ENCODE assay signal across 13 mouse cellular contexts in genomic region chr1:53093180-53093579, GRCm38 (mm10). TPM values are rescaled to one million over a fixed set of nuclear protein-coding genes. Genes with fewer than 3 reads are reported as not detected.
DNase-seq lines count a peak whose midpoint lies in the region; ATAC-seq and TF ChIP-seq lines count a peak whose summit lies in the region.
"Had no signal": no experiment of that assay in that cellular context is flagged by ENCODE, and none has a peak within 500 bp of the region (broad histone marks: within the 10 kb centered on the region; RNA-seq: fewer than 3 reads in every experiment).

No protein-coding gene starts in this region.

- H3K9me3 ChIP-seq in hindbrain, postnatal 0 days (ENCODE audit: low read length): no peaks in the 10 kb centered on the region
- H3K9me3 ChIP-seq in hindbrain, embryonic 16.5 days (ENCODE audit: control insufficient read depth, low read length): no peaks in the 10 kb centered on the region
- H3K9me3 ChIP-seq in midbrain, postnatal 0 days (ENCODE audit: low read length): no peaks in the 10 kb centered on the region
- H3K9me3 ChIP-seq in midbrain, embryonic 11.5 days (ENCODE audit: control insufficient read depth, low read length): no peaks in the 10 kb centered on the region
- H3K9me3 ChIP-seq: limb, embryonic 13.5 days had no signal

- DNase-seq in hindbrain, postnatal 0 days (ENCODE audit: low spot score): peak; percentile 8
- peak; percentile 5 for DNase-seq in midbrain, postnatal 0 days (ENCODE audit: low spot score)
- DNase-seq in midbrain, embryonic 11.5 days (ENCODE audit: low spot score, missing footprints): no peak
- peak; percentile 49 for DNase-seq in cerebellum, adult 8-10 months
- DNase-seq in thymus, postnatal 25 days: peak; percentile 8
- no peak for DNase-seq in adrenal gland, postnatal 36 days
- DNase-seq: adrenal gland, postnatal 25 days; gastrocnemius, postnatal 10 days; heart, postnatal 4 days had no signal

- no peaks in the 10 kb centered on the region for H3K4me1 ChIP-seq in hindbrain, postnatal 0 days (ENCODE audit: insufficient read depth, low read length)
- H3K4me1 ChIP-seq in hindbrain, embryonic 16.5 days (ENCODE audit: control insufficient read depth, insufficient read depth, low read depth, low read length): no peaks in the 10 kb centered on the region
- no peaks in the 10 kb centered on the region for H3K4me1 ChIP-seq in midbrain, postnatal 0 days (ENCODE audit: insufficient read depth, low read length)
- no peaks in the 10 kb centered on the region for H3K4me1 ChIP-seq in midbrain, embryonic 11.5 days (ENCODE audit: control insufficient read depth, insufficient read depth, low read length)
- H3K4me1 ChIP-seq: limb, embryonic 13.5 days had no signal

- H3K36me3 ChIP-seq in hindbrain, postnatal 0 days (ENCODE audit: insufficient read depth, low read length): no peaks in the 10 kb centered on the region
- no peaks in the 10 kb centered on the region for H3K36me3 ChIP-seq in hindbrain, embryonic 16.5 days (ENCODE audit: control insufficient read depth, insufficient read depth, low read length)
- no peaks in the 10 kb centered on the region for H3K36me3 ChIP-seq in midbrain, postnatal 0 days (ENCODE audit: insufficient read depth, low read length)
- H3K36me3 ChIP-seq in midbrain, embryonic 11.5 days (ENCODE audit: control insufficient read depth, insufficient read depth, low read length): no peaks in the 10 kb centered on the region
- H3K36me3 ChIP-seq: limb, embryonic 13.5 days had no signal

- ATAC-seq in hindbrain, postnatal 0 days: no peak
- no peak for ATAC-seq in hindbrain, embryonic 16.5 days
- no peak for ATAC-seq in midbrain, postnatal 0 days (ENCODE audit: low FRiP score)
- ATAC-seq in midbrain, embryonic 11.5 days (ENCODE audit: low FRiP score): no peak
- no peak for ATAC-seq in megakaryocyte progenitor cell, adult 5-6 weeks (replicated peaks; ENCODE audit: poor library complexity)

- H3K27ac ChIP-seq in hindbrain, postnatal 0 days: no peak overlapping the region
- H3K27ac ChIP-seq in hindbrain, embryonic 16.5 days (ENCODE audit: low read depth, low read length): no peak overlapping the region
- no peak overlapping the region for H3K27ac ChIP-seq in midbrain, postnatal 0 days (ENCODE audit: low read depth, low read length)
- H3K27ac ChIP-seq in midbrain, embryonic 11.5 days (ENCODE audit: low read depth, low read length): no peak overlapping the region
- H3K27ac ChIP-seq: limb, embryonic 13.5 days had no signal

- no peak overlapping the region for H3K4me3 ChIP-seq in hindbrain, postnatal 0 days (ENCODE audit: low read length)
- no peak overlapping the region for H3K4me3 ChIP-seq in hindbrain, embryonic 16.5 days (ENCODE audit: low read length)
- no peak overlapping the region for H3K4me3 ChIP-seq in midbrain, postnatal 0 days (ENCODE audit: low read depth, low read length)
- no peak overlapping the region for H3K4me3 ChIP-seq in midbrain, embryonic 11.5 days (ENCODE audit: low read depth, low read length)
- H3K4me3 ChIP-seq: limb, embryonic 13.5 days had no signal

- 44% methylated on average over 3 of the region's 3 CpGs for WGBS in hindbrain, postnatal 0 days
- WGBS in hindbrain, embryonic 16.5 days: 40% methylated on average over 3 of the region's 3 CpGs
- WGBS in midbrain, postnatal 0 days: 42% methylated on average over 3 of the region's 3 CpGs
- WGBS in midbrain, embryonic 11.5 days: 39% methylated on average over 3 of the region's 3 CpGs

- TF ChIP-seq CTCF in hindbrain, postnatal 0 days (IDR thresholded peaks at IDR 0.05; ENCODE audit: low read depth): peak; percentile 14; the same call in 1 of the 2 replicates
- no peak for TF ChIP-seq CTCF in midbrain, postnatal 0 days (IDR thresholded peaks at IDR 0.05)

- H3K27me3 ChIP-seq in hindbrain, postnatal 0 days (ENCODE audit: insufficient read depth, low read length): no peaks in the 10 kb centered on the region
- H3K27me3 ChIP-seq in hindbrain, embryonic 16.5 days (replicated peaks; ENCODE audit: control insufficient read depth, insufficient read depth, low read length): no peaks in the 10 kb centered on the region
- H3K27me3 ChIP-seq in midbrain, postnatal 0 days (ENCODE audit: insufficient read depth, low read length): no peaks in the 10 kb centered on the region
- no peaks in the 10 kb centered on the region for H3K27me3 ChIP-seq in midbrain, embryonic 11.5 days (ENCODE audit: control insufficient read depth, insufficient read depth, low read length)
- H3K27me3 ChIP-seq: limb, embryonic 13.5 days had no signal

- no peak overlapping the region for H3K4me2 ChIP-seq in hindbrain, postnatal 0 days (ENCODE audit: low read depth, low read length)
- H3K4me2 ChIP-seq in hindbrain, embryonic 16.5 days (ENCODE audit: low read length): no peak overlapping the region
- no peak overlapping the region for H3K4me2 ChIP-seq in midbrain, postnatal 0 days (ENCODE audit: low read depth, low read length, poor library complexity, severe bottlenecking)
- no peak overlapping the region for H3K4me2 ChIP-seq in midbrain, embryonic 11.5 days
- H3K4me2 ChIP-seq: limb, embryonic 13.5 days had no signal

- no peak overlapping the region for H3K9ac ChIP-seq in hindbrain, postnatal 0 days (replicated peaks; ENCODE audit: low read length)
- no peak overlapping the region for H3K9ac ChIP-seq in hindbrain, embryonic 16.5 days (ENCODE audit: low read depth, low read length)
- no peak overlapping the region for H3K9ac ChIP-seq in midbrain, postnatal 0 days (replicated peaks; ENCODE audit: low read length, poor library complexity, severe bottlenecking)
- no peak overlapping the region for H3K9ac ChIP-seq in midbrain, embryonic 11.5 days (ENCODE audit: low read length)
- H3K9ac ChIP-seq: limb, embryonic 13.5 days had no signal

RNA-seq across cellular contexts. Expression of gene Mstn, which starts 31.7 kb away (rescaled TPM):
- 0.11 and 0.31 TPM in 2 replicates for total RNA-seq in hindbrain, postnatal 0 days (2014; rRNA removed)
- polyA plus RNA-seq in hindbrain, postnatal 0 days (2015; fragmentation: Nextera tagmentation; extraction: Ambion mirVana): 0.32 and 0.39 TPM in 2 replicates
- 0.21 and 0.59 TPM in 2 replicates for polyA plus RNA-seq in hindbrain, embryonic 16.5 days (2015; fragmentation: Nextera tagmentation; extraction: Ambion mirVana)
- total RNA-seq in midbrain, postnatal 0 days (2014; rRNA removed): 0.55 TPM in 1 of 2 replicates, not detected in the other
- polyA plus RNA-seq in midbrain, postnatal 0 days (2015; fragmentation: Nextera tagmentation; extraction: Ambion mirVana): 0.43 and 0.47 TPM in 2 replicates
- polyA plus RNA-seq in midbrain, embryonic 11.5 days (2014; fragmentation: Nextera tagmentation; extraction: Ambion mirVana): 0.15 TPM in 1 of 2 replicates, not detected in the other
- not detected in 2 replicates for total RNA-seq in megakaryocyte progenitor cell, adult 5-6 weeks (2015)
- total RNA-seq in megakaryocyte progenitor cell, adult 5-6 weeks (2017): not detected in 2 replicates
- total RNA-seq in adrenal gland, postnatal 36 days (2021): not detected
- total RNA-seq: adrenal gland, postnatal 25 days; megakaryocyte-erythroid progenitor cell, adult 5-6 weeks had no signal

Comparison
In these comparisons a context has a peak if more than half of its experiments do, and no peak if none do; other contexts are left out.
1. DNase-seq: peak in hindbrain, postnatal 0 days (single experiment), midbrain, postnatal 0 days (single experiment), cerebellum, adult 8-10 months (single experiment) and thymus, postnatal 25 days (single experiment); none in midbrain, embryonic 11.5 days (single experiment) and adrenal gland, postnatal 36 days (0 of 2).